Mouse (Mus musculus): ENCODE measurements at regions not wholly inside any gene's neighbourhood (a gene's known extent, or its start where the extent isn't known, plus 50 kb on each side); places are given as distances from the start of the nearest gene placed in this dataset.

DNA sequence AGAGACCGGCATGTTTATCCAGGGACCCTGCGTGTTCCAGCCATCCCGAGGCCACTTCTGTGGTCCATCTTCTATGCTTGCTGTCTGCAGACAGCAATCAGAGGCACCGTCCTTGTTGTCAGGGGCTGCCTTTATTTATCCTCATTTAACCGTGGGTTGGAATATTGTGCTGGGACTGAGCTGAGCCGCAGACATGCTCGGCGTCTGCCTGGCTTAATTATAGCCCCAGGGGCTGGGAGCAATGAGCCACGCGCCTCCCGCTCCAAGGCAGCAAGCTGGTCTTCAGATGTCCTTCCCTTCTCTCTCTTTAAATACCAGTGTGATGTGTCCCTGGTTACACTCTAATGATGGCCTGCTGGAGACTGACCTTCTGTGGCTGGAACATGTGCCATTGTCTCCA, 58.2 kb upstream of the Dlk1 start:
- H3K27ac ChIP-seq (ENCODE audit: low read length), result no peak overlapping the region
- peaks cover 16% of the 10 kb centered on the region for H3K4me1 ChIP-seq (ENCODE audit: insufficient read depth, low read length)
- H3K27me3 ChIP-seq (ENCODE audit: insufficient read depth, low read length), result 0 out of 2 replicates have a peak, but pooled peaks cover 6% of the 10 kb centered on the region
- H3K9ac ChIP-seq (replicated peaks; ENCODE audit: low read length), result no peak overlapping the region
- no peaks in the 10 kb centered on the region for H3K36me3 ChIP-seq (ENCODE audit: insufficient read depth, low read length)
- H3K4me3 ChIP-seq (ENCODE audit: low read length), result no peak overlapping the region
- H3K4me2 ChIP-seq (replicated peaks; ENCODE audit: low read depth, low read length), result no peak overlapping the region
- no peaks in the 10 kb centered on the region for H3K9me3 ChIP-seq (ENCODE audit: low read length)
- ATAC-seq (ENCODE audit: low FRiP score, low TSS enrichment), result no peak
- WGBS, result 57% methylated on average over 11 of the region's 11 CpGs

DNA sequence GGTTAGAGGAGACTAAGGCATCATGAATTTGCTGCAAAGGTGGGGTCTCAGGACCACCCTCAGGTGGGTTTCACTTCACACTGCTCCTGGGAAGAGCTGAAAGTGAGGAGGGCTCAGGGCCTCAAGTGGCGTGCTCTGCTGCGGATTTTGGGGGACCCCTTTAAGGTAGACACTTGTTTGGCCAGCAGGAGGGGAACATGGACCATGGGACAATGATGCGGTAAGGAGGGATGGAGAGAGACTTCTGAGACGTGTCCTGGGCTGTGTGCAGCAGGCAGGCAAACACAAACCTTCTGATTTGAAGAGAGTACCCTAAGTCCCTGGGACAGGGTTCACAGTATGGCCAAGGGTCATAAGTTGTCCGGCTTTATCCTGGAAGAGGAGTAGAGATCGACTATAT, 56.0 kb upstream of the Dlk1 start:
- Histone ChIP-seq H3K9ac (replicated peaks; ENCODE audit: low read length) (no peak overlapping the region), H3K27ac (ENCODE audit: low read length) (no peak overlapping the region), H3K9me3 (ENCODE audit: low read length) (no peaks in the 10 kb centered on the region), H3K4me2 (replicated peaks; ENCODE audit: low read depth, low read length) (no peak overlapping the region), H3K36me3 (ENCODE audit: insufficient read depth, low read length) (no peaks in the 10 kb centered on the region), H3K4me1 (ENCODE audit: insufficient read depth, low read length) (peaks cover 27% of the 10 kb centered on the region), H3K4me3 (ENCODE audit: low read length) (no peak overlapping the region), H3K27me3 (ENCODE audit: insufficient read depth, low read length) (0 out of 2 replicates have a peak, but pooled peaks cover 6% of the 10 kb centered on the region)
- ATAC-seq (ENCODE audit: low FRiP score, low TSS enrichment), result no peak
- 81% methylated on average over 6 of the region's 6 CpGs for WGBS

GRCm38 (mm10) chr12:109397175-109398058, 55.2 kb upstream of the Dlk1 start:
- Histone ChIP-seq H3K36me3 (ENCODE audit: insufficient read depth, low read length) (no peaks in the 10 kb centered on the region), H3K9ac (replicated peaks; ENCODE audit: low read length) (peak overlapping the region; percentile 23), H3K9me3 (ENCODE audit: low read length) (no peaks in the 10 kb centered on the region), H3K27me3 (ENCODE audit: insufficient read depth, low read length) (0 out of 2 replicates have a peak, but pooled peaks cover 6% of the 10 kb centered on the region), H3K4me1 (ENCODE audit: insufficient read depth, low read length) (peaks cover 35% of the 10 kb centered on the region), H3K4me3 (ENCODE audit: low read length) (no peak overlapping the region), H3K27ac (ENCODE audit: low read length) (no peak overlapping the region), H3K4me2 (replicated peaks; ENCODE audit: low read depth, low read length) (no peak overlapping the region)
- WGBS, result 59% methylated on average over 12 of the region's 12 CpGs
- ATAC-seq (ENCODE audit: low FRiP score, low TSS enrichment), result no peak

DNA sequence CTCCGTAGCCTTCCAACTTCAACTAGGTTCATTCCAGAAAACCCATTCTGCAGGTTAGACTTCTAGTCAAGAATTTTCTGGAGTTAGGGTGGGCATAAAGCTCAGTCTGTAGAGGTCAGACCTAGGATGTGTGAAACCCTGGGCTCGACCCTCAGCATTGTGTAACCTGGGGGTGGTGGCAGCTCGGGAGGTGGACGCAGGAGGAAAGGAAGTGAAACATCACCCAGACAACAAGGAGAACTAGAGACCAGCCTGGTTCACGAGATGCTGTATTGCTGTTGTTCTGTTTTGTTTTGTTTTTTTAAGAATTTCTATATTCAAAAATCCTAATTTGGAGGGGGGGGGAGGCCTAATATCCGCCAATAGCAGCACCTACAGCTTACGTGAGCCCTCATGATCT, 54.1 kb upstream of the Dlk1 start:
- no peaks in the 10 kb centered on the region for H3K9me3 ChIP-seq (ENCODE audit: low read length)
- 69% methylated on average over 7 of the region's 7 CpGs for WGBS
- no peak overlapping the region for H3K9ac ChIP-seq (replicated peaks; ENCODE audit: low read length)
- no peaks in the 10 kb centered on the region for H3K36me3 ChIP-seq (ENCODE audit: insufficient read depth, low read length)
- H3K4me2 ChIP-seq (replicated peaks; ENCODE audit: low read depth, low read length), result no peak overlapping the region
- H3K27me3 ChIP-seq (ENCODE audit: insufficient read depth, low read length), result no peaks in the 10 kb centered on the region
- no peak overlapping the region; the same call in 1 of the 2 replicates for H3K27ac ChIP-seq (ENCODE audit: low read length)
- H3K4me1 ChIP-seq (ENCODE audit: insufficient read depth, low read length), result peaks cover 45% of the 10 kb centered on the region
- ATAC-seq (ENCODE audit: low FRiP score, low TSS enrichment), result no peak
- H3K4me3 ChIP-seq (ENCODE audit: low read length), result no peak overlapping the region

DNA sequence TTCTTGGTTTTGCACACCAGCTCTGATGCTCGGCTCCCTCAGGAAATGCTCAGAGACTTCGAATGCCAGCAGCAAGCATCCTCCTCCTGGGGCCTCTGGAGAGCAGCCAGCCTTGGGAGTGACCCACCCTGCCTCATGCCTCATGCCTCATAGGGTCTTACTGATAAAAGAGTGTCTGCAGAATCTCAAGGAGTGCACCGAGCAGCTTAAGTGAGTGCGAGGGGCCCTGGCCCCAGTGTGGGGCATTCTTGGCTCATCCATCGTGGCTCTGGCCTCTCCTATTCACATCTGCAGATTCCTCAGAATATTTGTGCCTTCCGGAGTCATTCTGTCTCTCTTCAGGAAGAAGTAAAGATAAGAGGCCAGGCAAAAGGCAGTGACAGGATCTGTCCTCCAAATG, 53.7 kb upstream of the Dlk1 start:
- Histone ChIP-seq H3K36me3 (ENCODE audit: insufficient read depth, low read length) (no peaks in the 10 kb centered on the region), H3K4me2 (replicated peaks; ENCODE audit: low read depth, low read length) (no peak overlapping the region), H3K27ac (ENCODE audit: low read length) (peak overlapping the region; percentile 12; the same call in 1 of the 2 replicates), H3K4me1 (ENCODE audit: insufficient read depth, low read length) (peaks cover 47% of the 10 kb centered on the region), H3K4me3 (ENCODE audit: low read length) (no peak overlapping the region), H3K9ac (replicated peaks; ENCODE audit: low read length) (no peak overlapping the region), H3K27me3 (ENCODE audit: insufficient read depth, low read length) (no peaks in the 10 kb centered on the region), H3K9me3 (ENCODE audit: low read length) (no peaks in the 10 kb centered on the region)
- no peak for ATAC-seq (ENCODE audit: low FRiP score, low TSS enrichment)
- 21% methylated on average over 6 of the region's 6 CpGs for WGBS

DNA sequence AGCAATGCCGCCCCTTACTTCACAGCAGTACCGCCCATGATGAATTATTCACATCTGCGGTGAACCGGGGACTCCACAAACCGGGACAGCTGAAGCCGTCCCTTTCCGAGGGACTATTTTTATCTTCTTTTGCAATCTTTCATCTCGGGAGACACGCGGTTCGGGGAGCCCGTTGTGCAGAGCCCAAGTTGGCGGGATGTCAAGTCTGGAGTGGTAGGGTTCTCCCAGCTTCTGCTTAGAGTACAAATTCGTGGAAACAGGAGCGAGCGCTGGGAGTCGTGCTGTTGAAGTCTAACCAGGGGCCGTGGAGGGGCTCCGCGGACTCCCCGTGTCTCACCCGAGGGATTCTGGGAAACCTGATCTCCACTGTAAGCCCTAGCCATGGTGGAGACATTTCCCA, 53.0 kb upstream of the Dlk1 start:
- H3K9me3 ChIP-seq (ENCODE audit: low read length), result no peaks in the 10 kb centered on the region
- peak overlapping the region; percentile 48 for H3K9ac ChIP-seq (replicated peaks; ENCODE audit: low read length)
- H3K27me3 ChIP-seq (ENCODE audit: insufficient read depth, low read length), result no peaks in the 10 kb centered on the region
- peak overlapping the region; percentile 17; the same call in 1 of the 2 replicates for H3K4me3 ChIP-seq (ENCODE audit: low read length)
- H3K4me2 ChIP-seq (replicated peaks; ENCODE audit: low read depth, low read length), result peak overlapping the region; percentile 49
- no peaks in the 10 kb centered on the region for H3K36me3 ChIP-seq (ENCODE audit: insufficient read depth, low read length)
- 0 out of 2 replicates have a peak overlapping the region, but pooled peaks have one; percentile 2 for H3K27ac ChIP-seq (ENCODE audit: low read length)
- ATAC-seq (ENCODE audit: low FRiP score, low TSS enrichment), result no peak
- WGBS, result 10% methylated on average over 22 of the region's 22 CpGs
- H3K4me1 ChIP-seq (ENCODE audit: insufficient read depth, low read length), result peaks cover 47% of the 10 kb centered on the region

- H3K4me2 ChIP-seq (replicated peaks; ENCODE audit: low read depth, low read length), result no peak overlapping the region; the same call in 1 of the 2 replicates
These were observed 52.6 kb upstream of the Dlk1 start for GRCm38 (mm10) chr12:109400041-109400440.

DNA sequence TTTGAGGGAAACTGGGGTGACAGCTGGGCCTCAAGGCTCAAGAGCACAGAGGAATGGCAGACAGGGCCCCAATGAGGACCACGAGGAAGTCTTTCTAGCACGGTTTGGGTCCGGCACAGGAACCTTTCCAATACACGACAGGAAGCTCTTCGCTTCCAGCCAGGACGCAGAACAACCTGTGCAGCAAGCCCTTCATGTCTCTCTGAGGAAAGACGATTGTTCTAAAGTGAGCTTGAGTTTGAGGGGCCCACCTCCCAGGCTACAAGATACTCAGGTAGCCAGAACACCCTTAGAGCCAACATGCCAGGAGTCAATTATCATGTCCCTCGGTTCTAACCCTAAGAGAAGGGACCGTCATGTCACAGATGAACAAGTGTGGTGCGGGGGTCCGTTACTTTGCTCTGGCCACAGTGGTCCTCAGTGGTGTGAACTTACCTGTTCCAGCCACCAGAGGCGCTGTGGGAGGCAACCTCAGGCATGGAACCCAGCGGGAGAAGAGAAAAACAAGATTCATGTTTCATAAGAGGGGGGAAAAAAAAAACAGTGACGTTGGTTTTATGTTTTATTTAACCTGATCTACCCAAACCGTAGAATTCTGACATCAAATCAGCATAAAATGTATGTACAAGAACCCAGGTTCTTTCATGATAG, 51.6 kb upstream of the Dlk1 start:
- Histone ChIP-seq H3K4me2 (replicated peaks; ENCODE audit: low read depth, low read length) (no peak overlapping the region), H3K27me3 (ENCODE audit: insufficient read depth, low read length) (no peaks in the 10 kb centered on the region), H3K4me3 (ENCODE audit: low read length) (no peak overlapping the region), H3K9ac (replicated peaks; ENCODE audit: low read length) (no peak overlapping the region), H3K36me3 (ENCODE audit: insufficient read depth, low read length) (no peaks in the 10 kb centered on the region), H3K4me1 (ENCODE audit: insufficient read depth, low read length) (peaks cover 49% of the 10 kb centered on the region), H3K27ac (ENCODE audit: low read length) (no peak overlapping the region), H3K9me3 (ENCODE audit: low read length) (no peaks in the 10 kb centered on the region)
- 54% methylated on average over 15 of the region's 15 CpGs for WGBS
- no peak for ATAC-seq (ENCODE audit: low FRiP score, low TSS enrichment)

More at GRCm38 (mm10) chr12:109400041-109400440, 52.6 kb upstream of the Dlk1 start:
- Histone ChIP-seq H3K27ac (ENCODE audit: low read length) (no peak overlapping the region), H3K36me3 (ENCODE audit: insufficient read depth, low read length) (no peaks in the 10 kb centered on the region), H3K4me1 (ENCODE audit: insufficient read depth, low read length) (peaks cover 47% of the 10 kb centered on the region), H3K9me3 (ENCODE audit: low read length) (no peaks in the 10 kb centered on the region), H3K4me3 (ENCODE audit: low read length) (no peak overlapping the region), H3K9ac (replicated peaks; ENCODE audit: low read length) (peak overlapping the region; percentile 48), H3K27me3 (ENCODE audit: insufficient read depth, low read length) (no peaks in the 10 kb centered on the region)
- 86% methylated on average over 7 of the region's 7 CpGs for WGBS
- ATAC-seq (ENCODE audit: low FRiP score, low TSS enrichment), result no peak

GRCm38 (mm10) chr12:109401696-109402095, 50.9 kb upstream of the Dlk1 start:
- H3K9ac ChIP-seq (replicated peaks; ENCODE audit: low read length), result peak overlapping the region; percentile 27; the same call in 1 of the 2 replicates
- 56% methylated on average over 6 of the region's 6 CpGs for WGBS
- H3K27ac ChIP-seq (ENCODE audit: low read length), result peak overlapping the region; percentile 78; the same call in 1 of the 2 replicates
- H3K9me3 ChIP-seq (ENCODE audit: low read length), result no peaks in the 10 kb centered on the region
- ATAC-seq (ENCODE audit: low FRiP score, low TSS enrichment), result no peak
- H3K4me3 ChIP-seq (ENCODE audit: low read length), result no peak overlapping the region
- no peaks in the 10 kb centered on the region for H3K36me3 ChIP-seq (ENCODE audit: insufficient read depth, low read length)
- no peak overlapping the region for H3K4me2 ChIP-seq (replicated peaks; ENCODE audit: low read depth, low read length)
- H3K27me3 ChIP-seq (ENCODE audit: insufficient read depth, low read length), result no peaks in the 10 kb centered on the region
- peaks cover 50% of the 10 kb centered on the region for H3K4me1 ChIP-seq (ENCODE audit: insufficient read depth, low read length)
